Mouse (Mus musculus) thymus, postnatal 25 days (tissue): ENCODE measurements around the gene Cchcr1.

Experiments used
- DNase-seq: peaks from one replicate; pipeline ENCODE4 v3.0.0; 2022

Cchcr1 gene

DNA sequence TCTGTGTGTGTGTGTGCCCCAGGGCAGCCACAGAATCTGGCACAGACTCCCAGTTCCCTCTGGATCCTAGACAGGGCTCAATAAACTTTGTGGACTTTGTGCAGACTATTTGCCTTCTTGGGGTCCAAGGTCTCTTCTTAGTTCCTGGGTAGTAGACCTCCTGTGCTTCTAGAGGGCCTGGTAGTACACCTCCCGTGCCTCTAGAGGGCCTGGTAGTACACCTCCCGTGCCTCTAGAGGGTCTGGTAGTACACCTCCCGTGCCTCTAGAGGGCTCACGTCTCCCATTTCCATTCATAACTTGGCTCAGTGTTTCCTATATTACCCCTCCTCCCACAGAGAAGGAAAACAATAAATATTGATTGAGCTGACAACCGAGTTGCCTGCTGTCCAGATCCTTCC is 39.9 kb downstream of the Cchcr1 start:
- peak; percentile 64 for DNase-seq

- no peak for DNase-seq
These were observed 40.5 kb downstream of the Cchcr1 start for GRCm38 (mm10) chr17:35557351-35557750.

DNA sequence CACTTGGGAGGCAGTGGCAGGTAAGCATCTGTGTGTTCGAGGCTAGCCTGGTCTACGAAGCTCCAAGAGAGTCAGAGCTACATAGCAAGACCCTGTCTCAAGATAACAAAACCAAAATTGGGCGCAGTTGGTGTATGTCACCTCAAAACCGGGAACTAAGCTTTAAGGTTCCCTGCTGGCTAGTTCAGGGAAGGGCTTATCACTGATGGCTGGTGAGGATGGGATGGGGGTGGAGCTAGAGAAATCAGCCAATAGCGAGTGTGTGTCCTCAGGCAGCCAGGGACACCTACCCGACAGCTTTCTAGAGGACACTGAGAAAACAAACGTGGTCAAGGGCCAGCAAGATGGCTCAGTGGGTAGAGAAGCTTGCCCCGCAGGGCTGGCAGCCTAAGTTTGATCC is 41.3 kb downstream of the Cchcr1 start:
- DNase-seq, result no peak

DNA sequence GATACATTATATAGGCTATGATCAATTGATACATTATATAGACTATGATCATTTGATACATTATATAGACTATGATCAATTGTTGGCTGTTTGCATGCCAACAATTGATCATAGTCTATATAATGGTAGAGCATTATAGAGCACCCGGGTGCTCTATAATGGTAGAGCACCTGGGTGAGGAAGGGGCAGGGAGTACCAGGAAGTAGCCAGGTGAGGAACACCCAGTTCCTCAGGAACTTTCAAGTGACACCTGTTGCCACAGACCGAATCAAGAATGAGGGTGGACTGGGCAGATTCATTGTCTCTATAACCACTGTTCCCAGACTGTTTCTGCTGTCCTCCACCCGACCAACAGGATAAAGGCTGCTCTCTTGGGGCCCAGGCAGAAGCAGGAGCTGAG is 50.2 kb downstream of the Cchcr1 start, which contains the start of gene 2300002M23Rik:
Gene 2300002M23Rik, plus strand, starts transcription at position 301 of the 400 bp plus-strand sequence.
- no peak for DNase-seq

- no peak for DNase-seq
These were observed 50.9 kb downstream of the Cchcr1 start for GRCm38 (mm10) chr17:35567767-35568166.

DNA sequence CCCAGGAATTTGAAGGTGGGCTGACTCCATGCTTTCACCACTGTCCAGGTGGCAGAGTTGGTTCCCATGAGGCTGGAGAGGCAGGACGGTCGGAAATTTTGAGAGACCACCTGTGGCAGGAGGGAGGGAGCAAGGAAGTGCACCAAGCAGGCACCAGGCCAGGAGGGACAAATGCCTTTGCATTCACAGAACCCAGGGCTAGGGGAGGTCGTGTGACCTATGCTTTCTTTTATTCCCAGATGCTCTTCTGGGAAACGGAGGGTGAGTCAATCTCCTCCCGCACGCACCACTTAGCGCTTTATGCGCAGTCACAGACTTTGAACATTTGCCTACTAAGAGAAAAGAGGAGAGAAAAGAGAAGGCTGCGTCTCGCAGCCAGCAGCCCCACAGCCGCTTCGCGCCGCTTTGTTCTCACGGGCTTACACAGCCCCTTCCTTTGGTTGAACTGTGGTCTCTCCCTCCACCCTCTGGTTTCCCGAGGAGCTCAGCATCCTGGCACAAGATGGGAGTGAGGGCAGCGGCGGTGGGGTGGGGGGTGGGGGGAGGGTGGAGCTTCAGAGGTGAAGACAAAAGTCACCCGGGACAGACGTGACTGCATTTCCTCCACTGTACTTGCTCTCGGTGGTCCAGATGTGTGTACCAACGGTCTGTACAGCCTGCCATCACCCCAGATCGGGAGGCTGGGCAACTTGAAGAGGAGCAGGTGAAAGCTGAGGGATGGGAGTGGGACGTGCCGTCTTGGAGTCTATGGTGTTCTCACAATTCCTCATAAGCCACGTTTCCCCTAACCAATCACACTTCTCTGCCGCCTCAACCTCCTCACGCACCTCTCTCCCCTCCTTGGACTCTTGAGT is 52.4 kb downstream of the Cchcr1 start:
- peak; percentile 22 for DNase-seq

DNA sequence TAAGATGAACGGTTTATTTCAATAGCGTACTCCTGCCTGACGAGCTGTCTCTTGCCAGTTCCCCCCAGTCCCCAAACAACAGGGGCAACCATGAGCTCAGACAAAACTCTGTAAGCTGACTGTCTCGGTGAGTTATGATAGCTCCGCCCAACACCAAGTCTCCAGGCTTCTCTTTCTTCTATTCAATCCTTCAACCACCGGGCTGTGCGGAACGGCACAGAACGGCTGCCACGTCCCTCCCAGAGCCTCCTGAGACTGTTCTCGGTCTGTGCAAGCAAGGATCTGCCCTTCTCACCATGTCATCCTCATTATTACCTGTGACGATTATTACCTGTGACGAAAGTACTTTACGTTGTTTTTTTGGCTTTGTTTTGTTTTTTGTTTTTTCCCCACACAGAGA is 53.9 kb downstream of the Cchcr1 start:
- DNase-seq, result no peak

DNA sequence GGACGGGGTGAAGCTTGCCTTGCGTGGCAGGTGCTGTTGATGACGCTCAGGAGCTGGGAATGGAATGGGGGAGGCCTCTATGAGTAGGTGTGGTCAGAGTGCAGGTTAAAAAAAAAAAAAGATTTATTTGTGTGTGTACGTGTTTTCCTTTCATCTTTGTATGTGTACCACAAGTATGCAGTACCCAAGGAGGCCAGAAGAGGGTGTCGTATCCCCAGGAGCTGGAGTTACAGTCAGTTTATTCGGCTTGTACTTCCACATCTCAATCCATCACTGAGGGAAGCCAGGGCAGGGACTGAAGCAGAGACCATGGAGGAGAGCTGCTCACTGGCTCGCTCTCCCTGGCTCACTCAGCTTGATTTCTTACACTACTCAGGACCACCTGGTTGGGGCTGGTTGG is 54.6 kb downstream of the Cchcr1 start:
- no peak for DNase-seq

GRCm38 (mm10) chr17:35578211-35578610 is 61.3 kb downstream of the Cchcr1 start:
- peak; percentile 82 for DNase-seq
